Mouse (Mus musculus): ENCODE data around the gene Angptl1.

GRCm38 (mm10) chr1:156841625-156842339 is 3.4 kb downstream of the Angptl1 start:
- no peak for TF ChIP-seq CTCF (IDR thresholded peaks at IDR 0.05; ENCODE audit: low read depth)
- no peak for TF ChIP-seq EP300 (IDR thresholded peaks at IDR 0.05; ENCODE audit: low read depth)

Measured in liver, embryonic 14.5 days (tissue).